Mouse (Mus musculus): ENCODE results near the gene Pzp.

- TF ChIP-seq CTCF (conservative IDR thresholded peaks at IDR 0.05 in 1 of 2, IDR thresholded peaks at IDR 0.05 in 1 of 2; ENCODE audit: low read depth in 2 of 2, low read length in 2 of 2) (no peak), SIN3A (IDR thresholded peaks at IDR 0.05; ENCODE audit: low read length) (no peak), MYC (IDR thresholded peaks at IDR 0.05; ENCODE audit: low read depth, low read length) (no peak), ZMIZ1 (IDR thresholded peaks at IDR 0.05; ENCODE audit: low read depth, low read length) (no peak), TCF12 (IDR thresholded peaks at IDR 0.05; ENCODE audit: low read depth, low read length) (no peak), POLR2AphosphoS2 (IDR thresholded peaks at IDR 0.05; ENCODE audit: low read depth, low read length) (no peak), GABPA (IDR thresholded peaks at IDR 0.05; ENCODE audit: insufficient replicate concordance, low read depth, low read length) (no peak), HCFC1 (IDR thresholded peaks at IDR 0.05; ENCODE audit: low read depth, low read length) (no peak), EP300 (IDR thresholded peaks at IDR 0.05; ENCODE audit: low read length) (no peak), USF1 (IDR thresholded peaks at IDR 0.05; ENCODE audit: low read depth, low read length) (no peak), ELF1 (IDR thresholded peaks at IDR 0.05; ENCODE audit: low read depth, low read length) (no peak), MAFK (IDR thresholded peaks at IDR 0.05; ENCODE audit: insufficient replicate concordance, low read length) (no peak), KAT2A (IDR thresholded peaks at IDR 0.05; ENCODE audit: insufficient replicate concordance, low read length) (no peak), NRF1 (IDR thresholded peaks at IDR 0.05; ENCODE audit: low read depth, low read length) (no peak)
Measured at GRCm38 (mm10) chr6:128490141-128490540, 36.4 kb downstream of the Pzp start.
